Mouse (Mus musculus) lung, adult 2 months (tissue): ENCODE measurements around the gene Scrt2.

Experiments
- CTCF ChIP-seq: fragments of 200-500 bp; IDR thresholded peaks from 2 replicates; pipeline ENCODE4 v1.5.1; 2011; ENCODE audit warnings: mild to moderate bottlenecking, low read length, control low read depth; ENCODE audit not compliant: insufficient read depth
- POLR2A ChIP-seq: fragments of 200-500 bp; IDR thresholded peaks from 2 replicates; pipeline ENCODE4 v1.6.1; 2011; ENCODE audit warnings: low read depth, mild to moderate bottlenecking, control low read depth, low read length, borderline replicate concordance; ENCODE audit errors: extremely low read depth

GRCm38 (mm10) chr2:152132016-152132415 lies 50.7 kb downstream of the Scrt2 start:
- no peak for TF ChIP-seq CTCF
- TF ChIP-seq POLR2A, result no peak
